Mouse (Mus musculus) heart, adult 2 months (tissue): ENCODE measurements at regions not wholly inside any gene's neighbourhood (a gene's known extent, or its start where the extent isn't known, plus 50 kb on each side); places are given as distances from the start of the nearest gene placed in this dataset.
"Not testable (repeated sequence)": the region's sequence is repeated elsewhere in the genome, so short reads cannot be mapped to it uniquely, and the experiment has no call there.

ENCODE experiments used
- DNase-seq, 2 experiments: peaks; one replicate each; pipeline ENCODE4 v3.0.0; 2021
- H3K27ac ChIP-seq: fragments of 200-600 bp; 2 replicates; pipeline ENCODE4 v1.8.1; 2022
- H3K27me3 ChIP-seq: fragments of 200-500 bp; 2 replicates; pipeline ENCODE4 v1.6.1; 2012; ENCODE audit warnings: mild to moderate bottlenecking, low read length, inconsistent platforms, mixed read lengths; ENCODE audit not compliant: control insufficient read depth, insufficient read depth
- H3K36me3 ChIP-seq: fragments of 200-500 bp; 2 replicates; pipeline ENCODE4 v1.6.1; 2012; ENCODE audit warnings: low read length, inconsistent platforms; ENCODE audit not compliant: control insufficient read depth, insufficient read depth
- H3K4me1 ChIP-seq: fragments of 200-500 bp; 2 replicates; pipeline ENCODE4 v1.6.1; 2011; ENCODE audit warnings: low read length; ENCODE audit not compliant: control insufficient read depth, insufficient read depth
- H3K4me3 ChIP-seq: fragments of 200-600 bp; 2 replicates; pipeline ENCODE4 v1.8.1; 2022
- H3K79me2 ChIP-seq: fragments of 200-500 bp; replicated peaks from 2 replicates; pipeline ENCODE4 v1.6.1; 2012; ENCODE audit warnings: mild to moderate bottlenecking, inconsistent platforms, low read length, moderate library complexity, mixed read lengths; ENCODE audit not compliant: control insufficient read depth, insufficient read depth
- H3K9ac ChIP-seq: fragments of 200-500 bp; 2 replicates; pipeline ENCODE4 v1.6.1; 2012; ENCODE audit warnings: low read depth, mild to moderate bottlenecking, control low read depth, inconsistent platforms, low read length, mixed read lengths
- CTCF ChIP-seq: fragments of 200-600 bp; IDR thresholded peaks from 2 replicates; pipeline ENCODE4 v1.8.1; 2022; ENCODE audit warnings: antibody characterized with exemption, mild to moderate bottlenecking, moderate library complexity
- EP300 ChIP-seq: fragments of 200-500 bp; IDR thresholded peaks from 2 replicates; pipeline ENCODE4 v1.6.1; 2011; ENCODE audit warnings: low read depth, low read length, control low read depth; ENCODE audit not compliant: insufficient read depth
- POLR2A ChIP-seq: fragments of 200-500 bp; IDR thresholded peaks from 2 replicates; pipeline ENCODE4 v1.6.1; 2011; ENCODE audit warnings: mild to moderate bottlenecking, low read depth, low read length, control low read depth; ENCODE audit not compliant: insufficient read depth
- WGBS: fragments of 180-500 bp; shearing (Covaris S2); methylation state at CpG from one replicate; pipeline ENCODE4 v1.1.7; 2018; 5-methylcytosine and 5-hydroxymethylcytosine counted together
- intact Hi-C: fragments of 180-260 bp; cut with DNase I; formaldehyde crosslinking; loops from one replicate; pipeline ENCODE4 v1.15.1; 2025

GRCm38 (mm10) chr2:67107274-67107673, 306.3 kb upstream of the Gm21830 start:
- DNase-seq: no peak
- intact Hi-C loops: no loop called here
- H3K4me1 ChIP-seq: no peaks in the 10 kb centered on the region
- no peaks in the 10 kb centered on the region for H3K79me2 ChIP-seq
- TF ChIP-seq EP300: no peak
- TF ChIP-seq CTCF: no peak
- no peak for TF ChIP-seq POLR2A
- H3K36me3 ChIP-seq: no peaks in the 10 kb centered on the region
- no peak overlapping the region for H3K4me3 ChIP-seq
- H3K9ac ChIP-seq: no peak overlapping the region
- no peaks in the 10 kb centered on the region for H3K27me3 ChIP-seq
- H3K27ac ChIP-seq: no peak overlapping the region

- H3K79me2 ChIP-seq, H3K36me3 ChIP-seq, intact Hi-C loops, H3K4me1 ChIP-seq, H3K4me3 ChIP-seq, H3K27me3 ChIP-seq, H3K9ac ChIP-seq, H3K27ac ChIP-seq: not testable (repeated sequence)
- WGBS: 93% methylated on average over 6 of the region's 16 CpGs
- peak in 1 of 2 experiments; percentile 17 for DNase-seq
Measured at GRCm38 (mm10) chr2:67089418-67089817, 304.7 kb upstream of the Scn7a start.

- H3K36me3 ChIP-seq: no peaks in the 10 kb centered on the region
- H3K4me1 ChIP-seq: no peaks in the 10 kb centered on the region
- intact Hi-C loops: no loop called here
- no peaks in the 10 kb centered on the region for H3K27me3 ChIP-seq
- TF ChIP-seq EP300 (no peak), CTCF (no peak), POLR2A (no peak)
- 81% methylated on average over 1 of the region's 1 CpGs for WGBS
- no peak overlapping the region for H3K27ac ChIP-seq
- DNase-seq: no peak
- H3K4me3 ChIP-seq: no peak overlapping the region
- no peaks in the 10 kb centered on the region for H3K79me2 ChIP-seq
- no peak overlapping the region for H3K9ac ChIP-seq
Measured at GRCm38 (mm10) chr2:67068944-67069343, 284.2 kb upstream of the Scn7a start.
